In genomic region chr2:125684559-125685440, GRCm38 (mm10) we compare ENCODE assay signal across 9 mouse cellular contexts. TPM values are rescaled to one million over a fixed set of nuclear protein-coding genes. Genes with fewer than 3 reads are reported as not detected.
A peak's percentile ranks its signal among the peaks of the same experiment; 100 is the strongest.
DNase-seq lines count a peak whose midpoint lies in the region; ATAC-seq lines count a peak whose summit lies in the region.
"Had no signal": no experiment of that assay in that cellular context is flagged by ENCODE, and none has a peak within 500 bp of the region (broad histone marks: within the 10 kb centered on the region; RNA-seq: fewer than 3 reads in every experiment).

No protein-coding gene starts in this region.

- H3K4me3 ChIP-seq in heart, embryonic 10.5 days = no peak overlapping the region
- no peak overlapping the region for H3K4me3 ChIP-seq in midbrain, embryonic 10.5 days
- H3K4me3 ChIP-seq in midbrain, embryonic 15.5 days = no peak overlapping the region
- H3K4me3 ChIP-seq in hindbrain, embryonic 12.5 days = no peak overlapping the region
- no peak overlapping the region for H3K4me3 ChIP-seq in neural tube, embryonic 14.5 days (ENCODE audit: low read depth, low read length)

- peaks cover 21% of the 10 kb centered on the region; the same call in 1 of the 2 replicates for H3K4me1 ChIP-seq in heart, embryonic 10.5 days
- peaks cover 19% of the 10 kb centered on the region for H3K4me1 ChIP-seq in midbrain, embryonic 10.5 days
- H3K4me1 ChIP-seq in midbrain, embryonic 15.5 days = 0 out of 2 replicates have a peak, but pooled peaks cover 3% of the 10 kb centered on the region
- peaks cover 13% of the 10 kb centered on the region for H3K4me1 ChIP-seq in hindbrain, embryonic 12.5 days
- no peaks in the 10 kb centered on the region for H3K4me1 ChIP-seq in neural tube, embryonic 14.5 days (ENCODE audit: control insufficient read depth, insufficient read depth, low read length)

- no peak for ATAC-seq in midbrain, embryonic 15.5 days (replicated peaks)
- 0 out of 2 replicates have a peak, but pooled peaks have one; percentile 29 for ATAC-seq in hindbrain, embryonic 12.5 days (ENCODE audit: low FRiP score)
- 0 out of 2 replicates have a peak, but pooled peaks have one; percentile 49 for ATAC-seq in neural tube, embryonic 14.5 days (ENCODE audit: low read depth)

- no peak overlapping the region for H3K9ac ChIP-seq in midbrain, embryonic 15.5 days
- no peak overlapping the region for H3K9ac ChIP-seq in hindbrain, embryonic 12.5 days
- H3K9ac ChIP-seq in neural tube, embryonic 14.5 days (replicated peaks; ENCODE audit: low read depth, low read length) = no peak overlapping the region

- no peaks in the 10 kb centered on the region for H3K27me3 ChIP-seq in heart, embryonic 10.5 days (ENCODE audit: insufficient read depth, poor library complexity, severe bottlenecking)
- no peaks in the 10 kb centered on the region for H3K27me3 ChIP-seq in midbrain, embryonic 10.5 days (ENCODE audit: low read depth, poor library complexity, severe bottlenecking)
- no peaks in the 10 kb centered on the region for H3K27me3 ChIP-seq in midbrain, embryonic 15.5 days (replicated peaks)
- H3K27me3 ChIP-seq in hindbrain, embryonic 12.5 days = no peaks in the 10 kb centered on the region
- H3K27me3 ChIP-seq in neural tube, embryonic 14.5 days (ENCODE audit: control insufficient read depth, insufficient read depth, low read length) = no peaks in the 10 kb centered on the region

- no peaks in the 10 kb centered on the region for H3K9me3 ChIP-seq in heart, embryonic 10.5 days
- H3K9me3 ChIP-seq in midbrain, embryonic 10.5 days (replicated peaks) = no peaks in the 10 kb centered on the region
- H3K9me3 ChIP-seq in midbrain, embryonic 15.5 days = no peaks in the 10 kb centered on the region
- H3K9me3 ChIP-seq in hindbrain, embryonic 12.5 days (replicated peaks) = no peaks in the 10 kb centered on the region
- no peaks in the 10 kb centered on the region for H3K9me3 ChIP-seq in neural tube, embryonic 14.5 days (ENCODE audit: control insufficient read depth, low read length)

- H3K27ac ChIP-seq in heart, embryonic 10.5 days = peak overlapping the region; percentile 60; the same call in 1 of the 2 replicates
- peak overlapping the region; percentile 61 for H3K27ac ChIP-seq in midbrain, embryonic 10.5 days (replicated peaks)
- H3K27ac ChIP-seq in midbrain, embryonic 15.5 days = no peak overlapping the region
- peak overlapping the region; percentile 62 for H3K27ac ChIP-seq in hindbrain, embryonic 12.5 days
- peak overlapping the region; percentile 39 for H3K27ac ChIP-seq in neural tube, embryonic 14.5 days (ENCODE audit: low read depth, low read length)

- WGBS in heart, embryonic 10.5 days = 58% methylated on average over 10 of the region's 10 CpGs
- WGBS in midbrain, embryonic 10.5 days = 74% methylated on average over 10 of the region's 10 CpGs
- WGBS in midbrain, embryonic 15.5 days = 59% methylated on average over 10 of the region's 10 CpGs
- WGBS in hindbrain, embryonic 12.5 days = 59% methylated on average over 10 of the region's 10 CpGs
- WGBS in neural tube, embryonic 14.5 days = 55% methylated on average over 10 of the region's 10 CpGs

- H3K4me2 ChIP-seq in midbrain, embryonic 15.5 days = no peak overlapping the region
- H3K4me2 ChIP-seq in hindbrain, embryonic 12.5 days (replicated peaks) = no peak overlapping the region
- no peak overlapping the region for H3K4me2 ChIP-seq in neural tube, embryonic 14.5 days (ENCODE audit: low read depth, low read length)

- no peaks in the 10 kb centered on the region for H3K36me3 ChIP-seq in heart, embryonic 10.5 days
- no peaks in the 10 kb centered on the region for H3K36me3 ChIP-seq in midbrain, embryonic 10.5 days
- H3K36me3 ChIP-seq in midbrain, embryonic 15.5 days (replicated peaks) = no peaks in the 10 kb centered on the region
- H3K36me3 ChIP-seq in hindbrain, embryonic 12.5 days = no peaks in the 10 kb centered on the region
- no peaks in the 10 kb centered on the region for H3K36me3 ChIP-seq in neural tube, embryonic 14.5 days (ENCODE audit: control insufficient read depth, insufficient read depth, low read length)

- no peak for DNase-seq in heart, embryonic 10.5 days (ENCODE audit: low spot score)
- DNase-seq in heart, adult 9 months (ENCODE audit: low spot score in 2 of 2) = no peak
- peak; percentile 16 for DNase-seq in midbrain, embryonic 10.5 days (ENCODE audit: low spot score)
- DNase-seq in gastrocnemius, postnatal 25 days = no peak
- no peak for DNase-seq in right cerebral cortex, postnatal 36 days (ENCODE audit: low spot score in 2 of 2)
- DNase-seq: adrenal gland, adult 2 months had no signal

RNA-seq across cellular contexts. Expression of gene Eid1, which starts 11.9 kb away (rescaled TPM):
- polyA plus RNA-seq in heart, embryonic 10.5 days (2016; fragmentation: Nextera tagmentation; extraction: Ambion mirVana) = 124 and 142 TPM in 2 replicates
- polyA plus RNA-seq in midbrain, embryonic 10.5 days (2016; fragmentation: Nextera tagmentation; extraction: Ambion mirVana) = 125 and 148 TPM in 2 replicates
- polyA plus RNA-seq in midbrain, embryonic 15.5 days (2015; fragmentation: Nextera tagmentation; extraction: Ambion mirVana) = 376 and 397 TPM in 2 replicates
- polyA plus RNA-seq in hindbrain, embryonic 12.5 days (2016; fragmentation: Nextera tagmentation; extraction: Ambion mirVana) = 392 and 403 TPM in 2 replicates
- 524 and 526 TPM in 2 replicates for polyA plus RNA-seq in neural tube, embryonic 14.5 days (2014; fragmentation: Nextera tagmentation; extraction: Ambion mirVana)
- 10 to 100 TPM; 27.8 to 35.7 TPM for total RNA-seq in gastrocnemius, postnatal 25 days (2021)

RNA-seq across cellular contexts. Expression of gene Shc4, which starts 39.1 kb away (rescaled TPM):
- polyA plus RNA-seq in heart, embryonic 10.5 days (2016; fragmentation: Nextera tagmentation; extraction: Ambion mirVana) = 1.5 and 2.2 TPM in 2 replicates
- 1.3 TPM in 2 replicates for polyA plus RNA-seq in midbrain, embryonic 10.5 days (2016; fragmentation: Nextera tagmentation; extraction: Ambion mirVana)
- 3.6 and 3.7 TPM in 2 replicates for polyA plus RNA-seq in midbrain, embryonic 15.5 days (2015; fragmentation: Nextera tagmentation; extraction: Ambion mirVana)
- 3.2 and 3.3 TPM in 2 replicates for polyA plus RNA-seq in hindbrain, embryonic 12.5 days (2016; fragmentation: Nextera tagmentation; extraction: Ambion mirVana)
- polyA plus RNA-seq in neural tube, embryonic 14.5 days (2014; fragmentation: Nextera tagmentation; extraction: Ambion mirVana) = 3.1 and 4.6 TPM in 2 replicates
- total RNA-seq in gastrocnemius, postnatal 25 days (2021) = 1 to 10 TPM; 1.9 to 2.0 TPM

RNA-seq across cellular contexts. Expression of gene Cep152, which starts 59.9 kb away (rescaled TPM):
- polyA plus RNA-seq in heart, embryonic 10.5 days (2016; fragmentation: Nextera tagmentation; extraction: Ambion mirVana) = 7.0 and 7.1 TPM in 2 replicates
- polyA plus RNA-seq in midbrain, embryonic 10.5 days (2016; fragmentation: Nextera tagmentation; extraction: Ambion mirVana) = 9.8 and 10.2 TPM in 2 replicates
- 2.8 and 3.0 TPM in 2 replicates for polyA plus RNA-seq in midbrain, embryonic 15.5 days (2015; fragmentation: Nextera tagmentation; extraction: Ambion mirVana)
- 6.7 and 7.5 TPM in 2 replicates for polyA plus RNA-seq in hindbrain, embryonic 12.5 days (2016; fragmentation: Nextera tagmentation; extraction: Ambion mirVana)
- 3.0 and 3.1 TPM in 2 replicates for polyA plus RNA-seq in neural tube, embryonic 14.5 days (2014; fragmentation: Nextera tagmentation; extraction: Ambion mirVana)
- 1 to 10 TPM; 1.1 TPM for total RNA-seq in gastrocnemius, postnatal 25 days (2021)
